Mouse (Mus musculus) liver, embryonic 14.5 days (tissue): ENCODE data around the gene Pip5k1b.

Experiments
- CTCF ChIP-seq: IDR thresholded peaks from 2 replicates; pipeline ENCODE4 v1.5.1; 2016; ENCODE audit warnings: antibody characterized with exemption, low read depth, control low read depth
- EP300 ChIP-seq: IDR thresholded peaks from 2 replicates; pipeline ENCODE4 v1.6.1; 2016; ENCODE audit warnings: antibody characterized with exemption, low read depth

DNA sequence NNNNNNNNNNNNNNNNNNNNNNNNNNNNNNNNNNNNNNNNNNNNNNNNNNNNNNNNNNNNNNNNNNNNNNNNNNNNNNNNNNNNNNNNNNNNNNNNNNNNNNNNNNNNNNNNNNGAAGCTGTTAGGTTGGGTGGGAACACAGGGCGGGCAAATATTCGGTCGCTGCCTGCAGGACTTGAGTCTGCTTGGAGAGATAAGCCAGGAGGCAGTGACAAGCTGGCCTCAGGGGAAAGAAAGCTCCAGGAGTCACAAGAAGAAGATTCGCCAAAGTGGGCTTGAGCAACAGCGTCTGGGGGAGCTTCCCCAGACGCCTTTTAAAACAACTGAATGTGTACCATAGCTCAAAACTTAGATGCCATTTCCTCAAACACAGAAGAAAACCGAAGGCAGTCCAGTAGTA lies 20.9 kb downstream of the Pip5k1b start:
- TF ChIP-seq EP300 = peak; percentile 90
- no peak for TF ChIP-seq CTCF
